Mouse (Mus musculus) lung, postnatal 0 days (tissue): ENCODE results near the gene Sorcs2.

ENCODE experiments used
- CTCF ChIP-seq: IDR thresholded peaks from 2 replicates; pipeline ENCODE4 v1.5.1; 2016; ENCODE audit warnings: antibody characterized with exemption, mild to moderate bottlenecking
- EP300 ChIP-seq: IDR thresholded peaks from 2 replicates; pipeline ENCODE4 v1.6.1; 2016; ENCODE audit warnings: antibody characterized with exemption, mild to moderate bottlenecking, control low read depth

GRCm38 (mm10) chr5:36360343-36360742 is 37.6 kb downstream of the Sorcs2 start:
- TF ChIP-seq EP300 (no peak), CTCF (no peak)
